Mouse (Mus musculus) brown adipose tissue, adult 24 weeks (tissue): ENCODE data around the gene Cacna2d1. TPM values are rescaled to one million over a fixed set of nuclear protein-coding genes. Genes with fewer than 3 reads are reported as not detected.

Source experiments
- H3K27ac ChIP-seq: fragments of 200-500 bp; replicated peaks from 2 replicates; pipeline ENCODE4 v1.5.1; 2012; ENCODE audit warnings: low read depth, mild to moderate bottlenecking, low read length
- H3K4me1 ChIP-seq: fragments of 200-500 bp; 2 replicates; pipeline ENCODE4 v1.6.1; 2012; ENCODE audit warnings: low read length, mixed read lengths; ENCODE audit not compliant: control insufficient read depth, insufficient read depth, insufficient read length
- H3K4me3 ChIP-seq: fragments of 200-500 bp; 2 replicates; pipeline ENCODE4 v1.5.1; 2012; ENCODE audit warnings: low read depth, mild to moderate bottlenecking, low read length, moderate library complexity; ENCODE audit not compliant: insufficient read depth
- polyA plus RNA-seq: library from polyadenylated mRNA; stranded (reverse); fragments of >200 nt; gene quantifications from 2 replicates; pipeline ENCODE4 v1.2.4, GENCODE M21; 2012; ENCODE audit not compliant: missing spikeins, insufficient read depth, insufficient read length

Cacna2d1 gene
- polyA plus RNA-seq, 1 experiment, result 5.7 TPM

DNA sequence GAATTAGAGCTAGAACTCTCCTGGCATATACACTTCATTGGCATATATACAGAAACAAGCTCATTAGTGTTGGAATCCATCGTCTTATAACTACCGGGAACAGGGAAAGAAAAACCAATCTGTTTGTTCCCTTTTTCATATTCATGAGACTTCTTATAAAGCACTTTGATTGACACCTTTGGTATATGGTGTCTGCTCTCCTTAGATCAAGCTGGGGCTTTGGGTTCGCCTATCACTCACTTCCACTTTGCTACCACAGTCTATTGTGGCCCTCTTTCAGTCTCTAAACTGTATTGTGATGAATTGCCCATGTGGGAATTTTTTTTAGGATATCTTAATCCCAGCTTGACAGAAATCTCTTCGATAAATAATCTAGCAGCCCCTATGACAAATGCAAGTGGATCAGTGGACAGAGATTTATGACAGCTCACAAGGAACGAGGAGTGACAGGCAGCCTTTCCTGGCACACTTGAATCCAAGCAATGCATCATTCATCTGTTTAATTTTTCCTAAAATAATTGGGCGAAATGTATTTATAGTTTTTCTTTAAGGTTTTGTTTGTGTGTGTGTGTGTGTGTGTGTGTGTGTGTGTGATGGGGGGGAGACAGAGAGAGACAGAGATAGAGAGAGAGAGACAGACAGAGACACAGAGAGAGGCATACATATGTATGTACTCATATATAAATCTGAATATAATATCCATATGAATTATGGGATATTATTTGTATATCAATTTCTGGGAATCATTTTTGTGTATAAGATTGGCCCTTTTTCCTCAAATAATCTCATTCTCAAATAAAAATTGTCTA lies 200.0 kb downstream of the Cacna2d1 start:
- H3K4me1 ChIP-seq, result no peaks in the 10 kb centered on the region
- no peak overlapping the region for H3K27ac ChIP-seq
- H3K4me3 ChIP-seq, result no peak overlapping the region

DNA sequence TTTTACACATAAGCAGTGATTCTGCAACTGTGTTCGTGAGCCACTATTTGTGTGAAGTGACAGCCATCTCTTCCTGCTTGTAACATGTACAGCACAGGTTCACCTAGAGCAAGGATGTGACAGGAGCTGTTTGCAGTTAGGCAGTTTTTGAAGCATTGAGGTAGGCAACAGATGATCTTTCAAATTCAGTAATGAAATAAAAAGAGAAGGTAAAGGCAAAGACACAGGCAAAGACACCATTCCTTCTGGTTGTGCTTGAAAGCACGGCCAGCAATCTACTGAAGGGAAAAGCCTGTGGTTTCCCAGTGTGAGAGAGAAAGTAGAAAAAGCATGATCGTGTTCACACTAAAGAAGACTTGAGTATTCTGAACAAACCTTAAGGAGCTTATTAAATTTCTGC lies 201.5 kb downstream of the Cacna2d1 start:
- no peak overlapping the region for H3K4me3 ChIP-seq
- no peak overlapping the region for H3K27ac ChIP-seq
- H3K4me1 ChIP-seq, result no peaks in the 10 kb centered on the region

DNA sequence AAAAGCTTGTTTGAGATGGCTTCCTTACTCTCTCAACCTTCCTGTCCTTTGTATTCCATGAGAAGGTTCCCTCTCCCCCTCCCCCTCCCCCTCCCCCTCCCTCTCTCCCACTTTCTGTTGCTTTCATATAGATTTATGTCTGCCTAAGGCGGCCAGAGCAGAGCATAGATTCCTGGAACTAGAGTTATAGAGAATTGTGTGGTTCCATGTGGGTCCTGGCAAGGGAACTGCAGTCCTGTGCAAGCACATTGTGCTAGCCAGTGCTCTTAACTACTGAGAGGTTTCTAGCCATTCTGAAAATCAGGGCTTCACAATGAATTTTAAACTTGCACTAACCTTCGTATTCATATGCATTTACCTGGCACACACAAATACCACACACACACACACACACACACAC lies 202.3 kb downstream of the Cacna2d1 start:
- Histone ChIP-seq H3K27ac (no peak overlapping the region), H3K4me3 (no peak overlapping the region), H3K4me1 (no peaks in the 10 kb centered on the region)

DNA sequence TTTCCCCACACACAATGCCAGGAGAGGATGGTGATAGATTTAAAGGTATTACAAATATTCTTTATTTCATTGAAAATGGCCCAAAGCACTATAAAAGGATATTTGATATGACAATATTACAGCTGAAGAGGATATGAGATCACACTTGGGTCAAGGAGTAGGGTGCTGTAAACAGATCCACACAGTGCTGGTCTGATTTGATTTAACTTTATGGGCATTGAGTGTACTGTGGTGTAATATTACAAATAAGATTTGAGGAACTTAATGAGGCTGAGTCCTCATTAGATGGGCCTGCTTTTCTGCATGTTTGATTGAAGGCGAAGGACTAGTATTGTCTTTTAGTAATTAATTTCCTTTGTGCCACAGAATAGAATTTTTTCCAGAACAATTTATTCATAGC lies 212.1 kb downstream of the Cacna2d1 start:
- Histone ChIP-seq H3K4me3 (no peak overlapping the region), H3K4me1 (no peaks in the 10 kb centered on the region), H3K27ac (no peak overlapping the region)

DNA sequence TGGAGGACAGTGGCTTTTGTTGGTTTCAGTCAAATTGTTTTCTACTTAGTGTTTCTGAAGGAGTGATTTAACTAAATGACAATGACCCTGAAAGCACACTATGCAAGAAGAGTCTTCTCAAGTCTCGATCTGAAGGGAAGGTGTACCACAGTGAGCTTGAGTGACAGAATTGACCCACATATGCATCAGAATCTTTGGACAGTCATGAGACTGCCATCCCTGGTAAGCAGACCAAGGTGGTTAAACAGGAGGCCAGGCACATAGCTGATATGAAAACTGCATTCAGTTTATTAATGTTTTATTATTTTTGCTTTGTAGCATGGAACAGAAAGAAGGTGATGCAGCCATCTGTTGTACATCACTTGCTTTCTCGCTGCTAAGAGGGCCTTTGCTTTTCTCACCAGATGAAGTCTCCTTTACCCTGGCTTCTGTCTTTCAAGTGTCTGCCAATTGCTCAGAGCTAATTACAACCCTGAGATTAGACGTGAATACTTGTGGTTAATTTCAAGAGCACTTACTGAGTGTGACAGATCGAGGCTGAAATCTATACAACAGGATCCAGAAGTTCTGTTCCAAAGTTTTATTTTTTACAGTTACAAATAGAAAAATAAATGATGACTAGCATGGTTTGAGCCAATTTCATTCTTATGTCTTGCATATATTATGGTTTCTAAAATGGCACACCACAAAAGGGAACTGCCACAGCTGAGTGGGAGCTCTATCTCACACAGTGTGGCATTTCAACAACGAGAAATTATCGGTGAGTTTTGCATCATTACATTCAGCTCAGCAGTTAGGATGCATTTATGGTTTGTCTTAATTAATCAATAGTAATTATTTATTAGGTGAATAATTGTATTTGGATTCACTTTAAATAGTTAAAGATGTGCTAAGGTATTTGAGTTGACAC lies 221.1 kb downstream of the Cacna2d1 start:
- no peak overlapping the region for H3K4me3 ChIP-seq
- 0 out of 2 replicates have a peak, but pooled peaks cover 2% of the 10 kb centered on the region for H3K4me1 ChIP-seq
- H3K27ac ChIP-seq, result no peak overlapping the region

DNA sequence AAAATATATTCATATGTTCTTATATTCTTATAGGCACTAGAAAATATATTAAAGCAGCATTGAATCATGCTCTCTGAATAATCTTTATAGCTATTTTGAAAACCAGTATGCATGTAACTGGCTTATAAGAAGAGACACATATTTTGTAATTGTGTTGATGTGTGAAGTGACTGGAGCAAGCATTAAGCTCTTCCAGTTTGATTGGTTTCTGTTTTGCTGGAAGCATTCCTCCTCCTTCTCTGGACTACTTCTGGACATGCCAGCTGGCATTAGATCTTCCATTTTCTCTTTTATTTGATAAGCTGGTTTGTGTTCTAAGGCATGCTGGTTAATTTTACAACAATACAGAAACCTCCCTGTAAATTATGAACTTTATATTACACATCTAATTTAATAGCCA lies 228.8 kb downstream of the Cacna2d1 start:
- Histone ChIP-seq H3K4me1 (no peaks in the 10 kb centered on the region), H3K27ac (no peak overlapping the region), H3K4me3 (no peak overlapping the region)

DNA sequence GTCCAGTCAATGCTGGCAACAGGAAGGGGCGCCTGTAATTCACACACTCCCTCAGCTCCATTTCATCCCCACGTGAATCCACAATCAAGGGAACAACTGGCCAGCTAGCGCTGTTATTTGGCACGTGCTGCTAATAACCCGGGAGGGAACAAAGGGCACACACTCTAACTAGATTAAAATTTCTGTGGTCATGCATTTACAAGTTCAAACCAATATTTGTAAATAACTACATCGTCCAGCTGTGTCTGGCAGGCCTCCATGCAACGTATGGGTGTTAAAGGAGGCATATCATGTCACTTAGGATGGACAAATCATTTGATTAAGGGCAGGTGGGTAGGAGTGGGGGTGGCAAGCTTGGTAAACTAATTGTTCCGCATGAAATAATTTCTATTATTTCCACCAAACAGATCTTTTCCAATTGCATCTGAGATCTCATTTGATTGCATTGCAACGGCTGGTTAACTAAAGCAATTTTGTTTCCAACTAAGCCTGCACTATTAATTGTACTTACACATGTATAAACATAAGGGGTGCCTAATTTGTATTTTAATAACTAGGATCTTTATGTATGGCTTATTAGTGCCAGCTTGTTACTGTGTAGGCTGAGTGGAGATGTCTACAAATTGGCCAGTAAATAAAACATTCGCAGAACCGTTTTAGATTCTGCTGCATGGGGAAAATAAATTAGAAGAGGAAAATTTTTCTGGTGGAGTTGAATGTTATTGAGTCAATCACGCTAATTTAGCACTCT lies 231.8 kb downstream of the Cacna2d1 start:
- no peak overlapping the region for H3K27ac ChIP-seq
- H3K4me1 ChIP-seq, result no peaks in the 10 kb centered on the region
- H3K4me3 ChIP-seq, result no peak overlapping the region

DNA sequence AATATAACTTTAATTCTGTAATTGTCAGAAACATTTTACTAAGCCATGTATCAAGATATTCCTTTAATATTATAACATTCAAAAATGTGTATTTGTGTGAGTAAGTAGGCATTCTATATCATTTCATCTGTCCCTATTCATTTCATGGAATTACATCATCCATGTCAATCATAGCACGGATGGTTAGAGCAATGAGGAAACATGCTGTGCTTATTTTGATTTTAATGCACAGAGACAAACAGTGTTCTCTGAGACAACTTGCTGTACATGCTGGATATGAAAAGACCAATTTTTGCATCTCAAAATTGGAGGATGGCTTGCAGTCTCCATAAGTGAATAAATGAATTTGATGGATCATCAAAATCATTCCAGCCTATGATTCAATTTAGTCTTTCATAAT lies 232.4 kb downstream of the Cacna2d1 start:
- H3K27ac ChIP-seq, result no peak overlapping the region
- H3K4me3 ChIP-seq, result no peak overlapping the region
- H3K4me1 ChIP-seq, result no peaks in the 10 kb centered on the region

DNA sequence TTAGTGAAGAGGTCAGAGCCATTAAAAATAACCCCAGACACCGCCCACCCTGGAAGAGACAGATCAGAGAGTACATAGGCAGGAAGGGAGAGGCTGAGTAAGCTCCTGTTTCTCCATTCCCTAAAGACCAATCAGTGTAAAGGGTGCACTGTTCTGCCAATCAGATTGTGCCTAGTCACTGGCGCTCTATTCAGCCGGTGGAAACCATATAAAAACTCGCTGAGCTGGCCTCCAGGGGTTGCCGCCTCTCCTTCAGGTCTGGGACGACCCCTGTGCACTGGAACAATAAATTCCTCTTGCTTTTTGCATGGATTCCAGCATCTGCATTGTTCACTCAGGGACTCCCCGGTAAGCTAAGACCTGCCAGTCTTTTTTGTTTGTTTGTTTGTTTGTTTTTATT lies 246.6 kb downstream of the Cacna2d1 start:
- H3K4me3 ChIP-seq, result no peak overlapping the region
- H3K4me1 ChIP-seq, result no peaks in the 10 kb centered on the region
- no peak overlapping the region for H3K27ac ChIP-seq

DNA sequence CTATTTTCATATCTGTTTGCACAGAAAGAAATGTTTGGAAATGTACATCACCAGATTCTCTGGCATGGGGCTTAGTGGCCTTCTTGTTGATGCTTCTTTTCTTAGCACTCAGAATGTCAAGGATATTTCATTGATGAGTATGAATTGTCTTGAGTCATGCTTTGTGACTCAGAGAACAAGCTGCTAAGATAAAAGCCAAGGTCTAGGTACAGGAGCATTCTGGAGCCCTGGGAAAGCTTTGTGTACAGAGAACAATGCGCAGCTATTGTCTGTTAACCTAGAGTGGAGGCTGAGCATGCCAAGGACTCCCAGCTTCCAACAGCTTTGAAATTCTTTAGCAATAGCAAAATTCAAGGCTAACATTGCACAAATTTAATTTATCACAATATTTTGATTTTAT lies 249.6 kb downstream of the Cacna2d1 start:
- no peak overlapping the region for H3K4me3 ChIP-seq
- H3K4me1 ChIP-seq, result no peaks in the 10 kb centered on the region
- H3K27ac ChIP-seq, result no peak overlapping the region

DNA sequence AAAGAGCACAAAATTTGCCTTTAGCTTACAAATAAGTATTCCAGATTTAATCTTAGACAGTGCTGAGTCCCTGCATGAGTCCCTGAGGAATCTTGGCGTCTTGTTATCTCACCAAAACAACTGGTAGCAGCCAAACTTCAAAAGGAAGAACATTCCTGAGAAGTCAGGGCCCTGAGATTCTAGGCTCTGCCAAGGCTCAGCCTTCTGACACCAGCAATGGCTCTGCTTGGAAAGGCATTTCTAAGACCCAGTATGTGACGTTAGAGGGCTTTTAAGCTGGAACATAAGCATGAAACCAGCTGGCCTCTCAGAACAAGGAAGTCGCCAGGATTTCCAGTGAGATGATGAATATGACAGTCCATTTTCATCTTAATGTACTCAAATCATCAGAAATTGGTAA lies 253.4 kb downstream of the Cacna2d1 start:
- Histone ChIP-seq H3K4me1 (no peaks in the 10 kb centered on the region), H3K4me3 (no peak overlapping the region), H3K27ac (no peak overlapping the region)

DNA sequence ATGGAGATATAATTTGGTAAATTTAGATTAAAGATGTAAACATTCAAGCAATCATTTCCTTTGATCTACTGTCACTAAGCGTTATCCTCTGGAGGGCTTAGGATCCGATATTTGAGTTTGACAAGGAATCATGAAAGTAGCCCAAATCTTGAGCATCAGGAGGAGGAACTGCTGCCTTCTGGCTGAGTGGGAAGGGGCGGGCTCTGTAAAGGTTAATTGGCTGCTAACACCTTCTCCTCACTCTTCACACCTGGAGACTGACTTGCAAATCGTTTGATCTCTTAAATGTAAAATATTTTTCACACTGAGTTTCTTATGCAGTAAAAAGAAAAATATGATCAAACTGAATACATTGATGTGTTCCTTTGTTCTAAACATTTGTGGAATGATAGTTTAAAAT lies 255.4 kb downstream of the Cacna2d1 start:
- H3K4me3 ChIP-seq, result no peak overlapping the region
- no peaks in the 10 kb centered on the region for H3K4me1 ChIP-seq
- H3K27ac ChIP-seq, result no peak overlapping the region

DNA sequence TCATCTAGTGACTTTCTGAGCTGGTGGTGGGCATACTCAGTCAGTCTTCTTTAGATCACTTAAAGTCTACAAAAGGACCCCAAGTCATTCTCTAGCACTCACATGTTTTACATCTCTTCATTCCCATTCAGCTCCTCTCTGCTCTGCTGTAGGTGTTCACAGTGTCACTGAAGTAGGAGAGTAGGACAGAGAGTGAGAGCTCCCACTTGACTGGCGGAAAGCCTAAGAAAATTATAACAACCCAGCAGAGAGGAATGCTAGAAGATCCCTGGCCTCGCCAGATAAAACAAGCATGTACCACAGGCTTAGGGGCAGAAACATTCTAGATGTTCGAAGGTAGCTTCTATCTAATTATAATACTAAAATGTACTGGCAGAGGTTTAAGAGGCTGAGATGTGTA lies 256.7 kb downstream of the Cacna2d1 start:
- Histone ChIP-seq H3K4me1 (no peaks in the 10 kb centered on the region), H3K27ac (no peak overlapping the region), H3K4me3 (no peak overlapping the region)

DNA sequence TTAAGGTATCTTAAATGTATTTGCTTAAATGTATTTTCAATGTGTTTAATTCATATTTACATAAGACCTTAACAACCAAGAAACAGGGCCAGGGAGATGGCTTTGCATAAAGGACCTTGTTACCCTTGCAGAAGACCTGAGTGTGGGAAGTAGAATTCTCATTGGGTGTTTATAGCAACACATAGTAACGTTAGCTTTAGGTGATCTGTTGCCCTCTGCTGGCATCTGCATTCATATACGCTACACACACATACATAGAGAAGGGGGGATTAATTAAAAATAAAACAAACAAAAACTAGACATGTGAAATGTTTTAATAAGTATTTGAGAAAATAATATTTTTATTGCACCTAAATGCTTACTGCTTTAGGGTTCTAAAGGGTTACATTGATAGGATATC lies 265.3 kb downstream of the Cacna2d1 start:
- no peaks in the 10 kb centered on the region for H3K4me1 ChIP-seq
- no peak overlapping the region for H3K4me3 ChIP-seq
- H3K27ac ChIP-seq, result no peak overlapping the region

DNA sequence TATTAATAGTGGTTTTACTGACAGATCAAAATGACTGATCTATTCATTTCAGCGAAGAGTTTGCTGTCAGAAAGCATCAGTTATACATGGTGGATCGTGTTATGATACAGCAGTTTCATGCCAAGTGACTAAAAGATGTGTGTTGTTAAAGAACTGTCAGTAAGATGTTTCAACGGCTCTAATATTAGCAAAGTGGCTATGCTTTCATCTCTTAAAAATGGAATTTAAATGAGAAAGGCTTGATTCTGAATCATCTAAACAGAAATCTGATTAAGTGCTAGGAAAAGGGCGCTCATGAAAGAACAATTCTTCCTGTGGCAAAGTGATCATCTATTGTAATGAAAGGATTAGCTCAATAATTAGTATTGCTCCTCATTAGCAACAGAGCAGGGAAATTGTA lies 287.5 kb downstream of the Cacna2d1 start:
- no peak overlapping the region for H3K27ac ChIP-seq
- H3K4me3 ChIP-seq, result no peak overlapping the region
- no peaks in the 10 kb centered on the region for H3K4me1 ChIP-seq
